Mouse (Mus musculus) skeletal muscle tissue, adult 2 months (tissue): ENCODE results near the gene Cramp1l.
"Not testable (repeated sequence)": the region's sequence is repeated elsewhere in the genome, so short reads cannot be mapped to it uniquely, and the experiment has no call there.

ENCODE experiments used
- DNase-seq: peaks from one replicate; pipeline ENCODE4 v3.0.0-alpha.2; 2012; ENCODE audit warnings: low read depth, low spot score

Cramp1l gene

DNA sequence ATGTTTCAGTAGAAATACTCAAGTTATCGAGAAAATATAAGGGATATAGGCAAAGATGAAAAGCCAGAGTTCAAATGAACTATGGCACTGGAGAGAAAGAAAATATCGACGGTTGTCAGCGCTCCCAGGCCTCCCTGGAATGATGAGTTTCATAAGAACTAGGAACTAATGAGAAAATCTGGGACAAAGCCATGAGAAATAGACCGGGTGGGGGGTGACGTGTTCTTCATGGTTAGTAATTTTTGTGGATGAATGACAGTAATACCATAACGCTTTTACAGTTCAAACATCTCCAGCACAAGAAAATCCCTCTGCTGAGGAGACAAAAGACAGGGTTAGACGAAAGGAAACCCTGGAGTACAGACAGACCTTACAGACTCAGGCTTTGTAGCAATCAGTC is 56.2 kb downstream of the Cramp1l start:
- no peak for DNase-seq

DNA sequence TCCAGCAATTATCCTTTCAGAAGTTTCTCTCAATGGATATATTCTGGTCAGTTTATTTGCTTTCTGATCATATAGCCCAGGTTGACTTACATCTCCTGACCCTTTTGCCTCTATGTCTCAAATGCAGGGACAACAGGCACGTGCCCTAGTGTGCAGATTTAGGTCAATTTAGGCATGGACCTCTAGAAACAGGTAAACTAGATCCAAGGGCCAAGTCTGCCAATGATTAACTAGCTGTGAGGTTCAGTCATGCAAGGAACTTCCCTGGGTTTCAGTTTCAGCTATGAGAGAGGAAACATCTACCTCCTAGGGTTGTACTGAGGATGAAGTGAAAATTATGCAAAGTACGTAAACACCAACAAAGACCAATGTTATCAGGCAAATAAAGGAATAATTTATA is 62.3 kb downstream of the Cramp1l start:
- no peak for DNase-seq

DNA sequence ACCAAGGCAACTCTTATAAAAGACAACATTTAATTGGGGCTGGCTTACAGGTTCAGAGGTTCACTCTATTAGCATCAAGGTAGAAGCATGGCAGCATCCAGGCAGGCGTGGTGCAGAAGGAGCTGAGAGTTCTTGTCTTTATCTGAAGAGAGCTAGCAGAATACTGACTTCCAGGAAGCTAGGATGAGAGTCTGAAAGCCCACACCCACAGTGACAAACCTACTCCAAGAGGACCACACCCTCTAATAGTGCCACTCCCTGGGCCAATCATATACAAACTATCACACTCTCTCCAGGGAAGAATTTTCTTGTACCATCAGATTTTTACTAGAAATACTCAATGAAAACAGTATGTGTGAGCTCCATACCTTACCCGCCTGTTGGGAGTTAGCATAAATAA is 64.9 kb downstream of the Cramp1l start:
- no peak for DNase-seq

DNA sequence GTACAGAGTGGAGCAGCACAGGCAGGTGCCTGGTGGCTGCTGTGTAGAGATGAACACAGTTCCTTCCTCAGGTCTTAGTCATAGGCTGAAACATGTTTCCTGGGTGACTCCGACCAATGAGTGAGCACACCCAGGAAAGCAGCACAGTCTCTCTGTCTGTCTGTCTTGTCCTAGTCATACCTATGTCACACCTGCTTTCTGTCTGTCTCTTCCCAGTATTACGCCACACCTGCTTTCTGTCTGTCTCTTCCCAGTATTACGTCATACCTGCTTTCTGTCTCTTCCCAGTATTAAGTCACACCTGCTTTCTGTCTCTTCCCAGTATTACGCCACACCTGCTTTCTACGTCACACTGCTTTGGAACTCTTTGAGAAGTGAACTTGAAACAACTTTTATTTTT is 67.4 kb downstream of the Cramp1l start:
- no peak for DNase-seq

DNA sequence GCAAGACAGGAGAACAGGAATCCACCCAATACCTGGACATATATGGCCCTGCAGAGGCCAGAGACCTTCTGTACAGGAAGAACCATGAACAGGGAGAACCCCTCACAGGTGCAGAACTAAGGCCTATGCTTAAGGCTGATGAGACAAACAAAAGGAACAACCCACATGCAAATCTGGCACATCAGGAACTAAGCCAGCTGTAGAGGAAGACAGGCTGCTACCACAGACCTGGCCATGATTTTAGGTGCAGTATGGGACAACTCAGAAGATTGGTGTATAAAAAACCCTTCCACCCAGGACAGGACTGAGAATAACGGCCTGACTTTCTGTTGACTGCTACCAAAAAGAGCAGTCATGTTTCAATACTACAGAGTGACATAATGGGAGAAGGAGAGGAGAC is 72.0 kb downstream of the Cramp1l start:
- not testable (repeated sequence) for DNase-seq

DNA sequence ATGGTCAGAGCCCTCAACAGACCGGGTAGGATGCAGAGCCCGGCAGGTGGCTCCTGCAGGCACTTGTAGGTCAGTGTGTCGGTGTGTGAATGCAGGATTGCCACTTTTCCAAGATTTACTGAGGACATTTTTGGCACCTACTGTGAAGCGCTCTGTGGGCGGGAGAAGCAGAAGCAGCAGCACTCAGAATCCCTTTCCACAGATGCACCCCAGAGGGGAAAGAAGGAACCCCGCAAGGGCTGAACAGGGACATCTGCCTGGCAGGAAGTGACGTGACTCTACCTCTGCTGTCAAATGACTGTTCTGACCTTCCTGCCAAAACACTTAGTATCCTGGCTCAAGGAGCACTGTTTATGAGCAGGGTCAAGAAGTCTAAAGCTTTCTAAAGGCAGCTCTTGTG is 72.6 kb downstream of the Cramp1l start:
- DNase-seq, result no peak

DNA sequence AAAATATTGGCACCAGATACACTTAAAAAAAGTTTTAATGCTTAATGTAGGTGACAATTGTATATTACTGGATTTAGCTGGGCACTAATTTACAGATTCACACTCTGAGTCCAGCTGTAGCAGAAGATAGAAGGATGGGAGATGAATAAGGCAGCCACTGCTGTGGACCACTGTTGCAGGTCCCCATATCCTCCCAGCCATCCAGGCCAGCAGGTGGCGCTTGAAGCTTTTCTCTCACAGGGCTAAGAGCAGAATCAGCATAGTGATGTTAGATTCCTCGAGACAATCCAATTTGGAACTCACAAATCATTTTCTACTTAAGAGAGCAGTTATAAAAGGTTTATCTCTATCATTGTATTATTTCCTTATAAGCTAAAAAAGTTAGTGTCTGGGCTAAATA is 73.1 kb downstream of the Cramp1l start:
- not testable (repeated sequence) for DNase-seq

DNA sequence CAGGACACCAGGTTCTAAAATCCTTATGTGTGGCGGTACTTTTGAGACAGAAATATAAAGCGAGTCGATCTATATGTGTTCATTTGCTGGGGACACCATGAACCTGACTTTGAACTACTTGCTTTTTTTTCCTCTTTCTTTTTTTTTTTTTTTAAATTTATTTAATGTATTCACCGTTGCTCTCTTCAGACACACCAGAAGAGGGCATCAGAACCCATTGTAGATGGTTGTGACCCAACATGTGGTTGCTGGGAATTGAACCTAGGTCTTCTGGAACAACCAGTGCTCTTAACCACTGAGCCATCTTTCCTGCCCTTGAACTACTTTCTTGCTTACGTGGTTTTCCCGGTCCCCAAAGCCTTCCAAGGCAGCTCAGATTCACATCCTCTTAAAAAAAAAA is 78.3 kb downstream of the Cramp1l start:
- no peak for DNase-seq

DNA sequence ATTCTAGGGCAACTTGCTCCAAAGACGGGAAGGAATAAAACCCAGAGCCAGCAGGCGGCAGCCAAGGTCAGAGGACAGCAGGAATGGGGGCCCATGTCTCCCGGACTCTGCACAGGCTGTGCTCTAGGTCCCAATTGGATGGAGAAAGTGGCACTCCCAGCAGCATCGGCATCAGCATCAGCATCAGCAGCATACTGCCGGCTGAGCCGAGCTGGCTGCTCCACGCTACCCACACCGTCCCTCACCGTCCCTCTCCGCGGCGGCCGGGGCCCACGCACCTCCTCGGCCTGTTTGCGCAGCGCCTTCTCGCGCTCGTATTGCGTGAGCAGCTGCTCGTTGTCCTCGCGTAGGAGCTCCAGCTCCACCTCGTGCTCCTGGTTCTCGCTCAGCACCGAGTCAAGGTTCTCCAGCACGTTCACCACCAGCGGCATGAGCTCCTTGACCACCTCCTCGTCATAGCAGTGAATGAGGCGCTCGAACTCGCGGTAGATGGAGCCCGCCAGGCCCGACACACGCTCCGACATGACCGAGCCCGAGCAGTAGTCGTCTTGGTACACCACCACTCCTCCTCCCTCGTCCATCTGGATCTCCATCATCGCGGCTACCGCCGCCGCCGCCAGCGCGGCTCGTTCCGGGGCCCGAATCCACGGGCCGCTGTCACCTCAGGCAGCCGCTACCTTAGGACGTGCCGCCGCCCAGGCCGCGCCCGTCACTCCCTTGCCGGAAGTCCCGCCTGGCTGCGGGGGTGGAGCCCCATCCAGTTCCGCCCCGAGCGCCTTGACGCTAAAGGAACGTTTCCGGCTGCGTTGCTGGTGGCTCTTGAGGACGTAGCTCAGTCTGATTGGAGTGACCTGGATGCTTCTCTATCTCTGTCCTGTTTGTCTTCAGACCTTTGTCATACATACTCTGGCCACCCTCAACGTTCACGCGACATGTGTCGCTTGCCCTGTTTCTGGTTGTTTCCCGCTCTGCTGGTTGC is 79.0 kb downstream of the Cramp1l start, which contains the start of gene Mapk8ip3:
TSS of gene Mapk8ip3 (minus strand) at position 719 of the 979 bp plus-strand sequence.
- DNase-seq, result peak; percentile 90

DNA sequence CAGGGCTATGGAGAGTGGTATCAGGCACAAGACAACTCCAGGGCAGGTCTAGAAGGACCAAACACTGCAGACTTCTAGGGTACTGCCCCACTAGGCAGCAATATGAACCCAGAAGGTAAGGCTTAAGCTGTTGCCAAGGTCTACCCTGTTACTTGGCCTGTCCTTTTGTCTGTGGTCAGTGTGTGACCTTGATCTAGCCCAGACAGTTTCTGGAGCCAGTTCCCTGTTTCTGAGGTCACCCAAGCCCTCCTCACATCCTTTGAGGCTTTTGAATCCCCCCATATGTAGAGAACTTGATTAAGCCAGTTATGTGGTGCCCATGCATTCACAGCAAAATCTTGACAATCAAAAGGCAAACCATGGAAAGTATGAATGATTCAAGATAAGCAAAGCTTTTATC is 79.9 kb downstream of the Cramp1l start:
- no peak for DNase-seq

DNA sequence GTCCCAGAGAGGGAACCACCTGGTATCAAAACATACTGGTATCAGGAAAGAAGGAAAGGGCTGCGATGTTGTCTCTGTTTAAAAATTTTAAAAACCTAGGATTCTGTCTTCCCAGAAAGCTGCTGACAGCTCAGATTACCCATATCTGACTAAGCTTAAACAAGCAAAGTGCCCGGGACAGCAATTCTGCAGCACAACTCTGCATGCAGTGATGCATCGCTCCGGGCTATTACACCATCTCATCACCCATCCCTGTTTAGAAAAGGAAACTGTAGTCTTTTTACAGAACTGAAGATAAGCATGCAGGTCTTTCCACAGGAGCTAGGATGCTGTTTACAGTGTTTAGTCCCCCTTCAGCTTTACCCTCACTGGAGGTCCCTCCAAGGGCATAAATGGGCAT is 80.7 kb downstream of the Cramp1l start:
- DNase-seq, result no peak

DNA sequence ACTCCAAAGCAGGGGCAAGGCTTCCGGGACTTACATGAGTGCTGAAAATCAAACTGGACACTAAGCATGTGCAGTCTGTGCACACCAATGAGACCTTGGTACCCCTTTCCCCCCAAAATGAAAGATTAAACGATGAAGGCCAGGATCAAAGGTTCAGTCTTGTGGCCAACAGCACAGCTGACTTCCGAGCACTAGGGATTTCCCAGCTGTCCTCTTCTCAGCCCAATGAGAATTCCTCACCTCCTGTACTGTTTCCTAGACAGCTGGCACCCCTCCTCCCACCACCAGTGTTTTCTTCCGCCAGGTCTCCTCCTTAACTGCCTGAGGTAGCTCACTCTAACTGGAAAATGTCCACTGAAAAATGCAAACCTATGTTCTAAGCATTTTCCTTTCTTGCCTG is 82.4 kb downstream of the Cramp1l start:
- DNase-seq, result no peak

DNA sequence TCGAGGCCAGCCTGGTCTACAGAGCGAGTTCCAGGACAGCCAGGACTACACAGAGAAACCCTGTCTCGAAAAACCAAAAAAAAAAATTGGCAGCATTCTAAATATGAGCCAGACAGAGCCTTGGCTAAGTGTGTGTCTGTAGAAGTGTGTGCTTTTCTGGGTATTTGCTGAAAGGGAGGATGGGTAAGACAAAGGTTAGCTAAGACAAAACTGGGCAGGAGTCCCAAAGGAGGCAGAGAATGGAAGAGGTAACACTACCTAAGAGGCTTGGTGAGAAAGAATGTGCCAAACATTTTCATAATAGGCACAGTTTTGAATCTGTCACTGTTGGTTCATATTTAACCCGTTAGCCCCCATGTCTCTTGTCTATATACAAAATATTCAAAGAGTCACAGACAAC is 83.2 kb downstream of the Cramp1l start:
- no peak for DNase-seq

DNA sequence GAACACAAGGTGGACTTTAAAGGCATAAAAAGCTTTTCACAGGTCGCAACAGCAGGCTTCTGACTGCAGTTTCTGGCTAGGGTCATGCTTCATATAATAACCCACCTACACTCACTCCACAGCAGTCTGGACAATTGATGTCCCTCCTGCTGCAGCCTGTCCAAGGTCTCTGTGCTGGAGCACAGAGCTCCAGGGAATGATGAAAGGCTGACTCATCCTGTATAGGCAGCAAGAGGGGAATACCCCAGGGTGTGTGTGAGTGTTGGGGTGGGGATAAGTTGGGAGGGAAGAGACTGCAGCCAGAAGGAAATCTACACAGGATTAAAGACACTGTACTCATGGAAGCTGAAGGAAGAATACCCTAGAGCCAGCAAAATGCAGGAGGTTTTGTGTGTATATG is 86.1 kb downstream of the Cramp1l start:
- no peak for DNase-seq

DNA sequence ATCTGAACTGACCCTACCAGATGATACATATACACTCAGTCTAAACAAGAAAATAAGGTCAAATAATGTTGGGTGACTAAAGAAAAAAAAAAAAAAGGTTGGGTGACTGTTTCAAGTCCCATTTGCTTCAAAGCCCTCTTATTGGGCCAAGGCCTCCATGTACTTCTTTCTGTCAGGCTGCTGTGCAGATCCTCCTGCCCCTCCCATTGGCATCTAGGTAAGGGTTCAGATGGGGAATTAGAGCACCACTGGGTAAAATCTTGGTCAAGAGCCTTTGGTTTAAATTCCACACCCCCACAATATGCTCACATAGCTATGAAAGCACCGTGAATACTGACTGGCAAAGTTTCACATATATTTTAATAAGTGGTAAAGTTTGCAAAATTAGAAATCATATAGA is 92.3 kb downstream of the Cramp1l start:
- no peak for DNase-seq

DNA sequence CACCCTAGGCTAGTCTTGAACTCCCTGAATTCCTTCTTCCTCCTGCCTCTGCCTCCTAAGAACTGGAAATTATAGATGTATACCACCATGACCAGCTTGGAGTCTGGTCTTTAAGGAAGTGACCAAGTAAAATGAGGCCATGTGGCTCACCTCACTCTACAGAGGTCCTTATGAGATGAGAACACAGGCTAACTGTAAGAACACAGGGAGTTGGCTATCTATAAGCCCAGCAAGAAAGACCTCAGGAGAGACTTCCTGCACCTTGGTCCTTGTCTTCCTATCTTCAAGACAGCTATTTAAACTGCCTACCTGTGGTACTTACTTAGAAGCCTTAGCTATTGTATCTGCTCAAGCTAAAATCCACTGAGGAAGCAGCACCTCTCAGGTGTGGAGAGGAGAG is 101.6 kb downstream of the Cramp1l start:
- no peak for DNase-seq
